Mouse (Mus musculus) layer of hippocampus, adult 8-10 months (tissue): ENCODE measurements around the gene Rab30. TPM values are rescaled to one million over a fixed set of nuclear protein-coding genes. Genes with fewer than 3 reads are reported as not detected.

Source experiments
- DNase-seq, 2 experiments: peaks; one replicate each; pipeline ENCODE4 v3.0.0; 2022; ENCODE audit warnings: low spot score in 2 of 2
- total RNA-seq, 4 experiments: library from RNA; stranded (reverse); gene quantifications; 2 replicates each; pipeline ENCODE4 v1.2.4; 2022

Gene Rab30
- total RNA-seq, 4 experiments from 2014 or later, result 37.0 to 42.0 (median 40.7) TPM

GRCm38 (mm10) chr7:92799665-92800595 is 58.5 kb downstream of the Rab30 start:
- DNase-seq, result peak; percentile 31 to 45

GRCm38 (mm10) chr7:92802158-92802557 is 60.8 kb downstream of the Rab30 start:
- no peak for DNase-seq

GRCm38 (mm10) chr7:92803191-92803590 is 61.8 kb downstream of the Rab30 start:
- DNase-seq, result no peak

GRCm38 (mm10) chr7:92804919-92805668 is 63.7 kb downstream of the Rab30 start:
- DNase-seq, result no peak

- DNase-seq, result no peak
Observed at GRCm38 (mm10) chr7:92806512-92807188, 65.2 kb downstream of the Rab30 start.

GRCm38 (mm10) chr7:92807482-92807881 is 66.1 kb downstream of the Rab30 start:
- DNase-seq, result no peak

GRCm38 (mm10) chr7:92811667-92812279 is 70.4 kb downstream of the Rab30 start:
- DNase-seq, result no peak

GRCm38 (mm10) chr7:92817242-92817641 is 75.8 kb downstream of the Rab30 start:
- DNase-seq, result no peak

GRCm38 (mm10) chr7:92817886-92818285 is 76.5 kb downstream of the Rab30 start:
- no peak for DNase-seq

- DNase-seq, result no peak
Observed at GRCm38 (mm10) chr7:92819656-92820055, 78.3 kb downstream of the Rab30 start.

- no peak for DNase-seq
Observed at GRCm38 (mm10) chr7:92820410-92820809, 79.0 kb downstream of the Rab30 start.

GRCm38 (mm10) chr7:92820941-92821465 is 79.6 kb downstream of the Rab30 start:
- DNase-seq, result no peak

- DNase-seq, result no peak
Observed at GRCm38 (mm10) chr7:92821871-92822270, 80.5 kb downstream of the Rab30 start.

- DNase-seq, result no peak
Observed at GRCm38 (mm10) chr7:92822409-92823101, 81.2 kb downstream of the Rab30 start.

- no peak for DNase-seq
Observed at GRCm38 (mm10) chr7:92826248-92826647, 84.8 kb downstream of the Rab30 start.

- peak; percentile 32 to 55 for DNase-seq
Observed at GRCm38 (mm10) chr7:92827981-92828380, 86.6 kb downstream of the Rab30 start.

GRCm38 (mm10) chr7:92832395-92832794 is 91.0 kb downstream of the Rab30 start:
- no peak for DNase-seq

- no peak for DNase-seq
Observed at GRCm38 (mm10) chr7:92834391-92834790, 93.0 kb downstream of the Rab30 start.

GRCm38 (mm10) chr7:92836447-92836846 is 95.0 kb downstream of the Rab30 start:
- no peak for DNase-seq

GRCm38 (mm10) chr7:92837226-92837625 is 95.8 kb downstream of the Rab30 start:
- DNase-seq, result no peak
